Mouse (Mus musculus) cerebellum, adult 8-10 months (tissue): ENCODE data around the gene Gm45213.
"Not testable (repeated sequence)": the region's sequence is repeated elsewhere in the genome, so short reads cannot be mapped to it uniquely, and the experiment has no call there.

Source experiments
- DNase-seq: peaks from one replicate; pipeline ENCODE4 v3.0.0; 2022

Gene Gm45213

DNA sequence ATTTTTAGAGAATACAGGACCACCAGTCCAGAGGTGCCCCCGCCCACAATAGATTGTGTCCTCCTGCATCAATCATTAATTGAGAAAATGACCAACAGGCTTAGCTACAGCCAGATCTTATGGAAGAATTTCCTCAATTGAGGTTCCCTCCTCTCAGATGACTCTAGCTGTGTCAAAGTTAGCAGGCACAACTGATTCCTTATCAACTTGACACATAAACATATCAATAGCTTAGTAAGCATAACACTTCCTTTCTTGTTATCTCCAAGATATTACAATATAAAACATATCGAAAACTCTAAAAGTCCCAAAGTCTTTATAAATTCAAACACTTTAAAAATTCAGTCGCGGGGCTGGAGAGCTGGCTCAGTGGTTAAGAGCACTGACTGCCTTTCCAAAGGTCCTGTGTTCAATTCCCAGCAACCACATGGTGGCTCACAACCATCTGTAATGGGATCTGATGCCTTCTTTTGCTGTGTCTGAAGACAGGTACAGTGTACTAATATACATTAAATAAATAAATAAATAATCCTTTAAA lies 10.6 kb downstream of the Gm45213 start:
- no peak for DNase-seq

- DNase-seq: not testable (repeated sequence)
Observed at GRCm38 (mm10) chr7:66055356-66055755, 12.0 kb downstream of the Gm45213 start.

DNA sequence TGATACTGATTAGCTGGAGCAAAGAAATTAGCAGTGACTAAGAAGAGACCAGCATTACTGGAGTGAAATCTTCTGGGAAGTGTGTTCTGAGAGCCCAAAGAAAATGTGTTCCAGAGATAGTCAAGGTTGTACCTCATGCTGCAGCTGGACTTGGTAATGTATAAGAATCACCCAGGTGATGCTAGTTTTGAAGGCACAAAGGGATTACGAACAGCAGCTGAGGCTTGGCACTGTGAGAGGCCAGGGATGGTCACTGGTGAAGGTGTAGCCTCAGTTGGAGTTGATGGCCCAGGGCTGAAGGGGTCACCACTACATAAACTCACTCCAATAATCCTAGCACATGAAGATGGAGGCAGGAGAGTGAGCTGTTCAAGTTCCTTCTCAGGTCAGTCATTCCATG lies 15.3 kb downstream of the Gm45213 start, which contains the start of gene Snrpa1:
Gene Snrpa1 (plus strand): TSS at position 301 of the 400 bp plus-strand sequence.
- no peak for DNase-seq

DNA sequence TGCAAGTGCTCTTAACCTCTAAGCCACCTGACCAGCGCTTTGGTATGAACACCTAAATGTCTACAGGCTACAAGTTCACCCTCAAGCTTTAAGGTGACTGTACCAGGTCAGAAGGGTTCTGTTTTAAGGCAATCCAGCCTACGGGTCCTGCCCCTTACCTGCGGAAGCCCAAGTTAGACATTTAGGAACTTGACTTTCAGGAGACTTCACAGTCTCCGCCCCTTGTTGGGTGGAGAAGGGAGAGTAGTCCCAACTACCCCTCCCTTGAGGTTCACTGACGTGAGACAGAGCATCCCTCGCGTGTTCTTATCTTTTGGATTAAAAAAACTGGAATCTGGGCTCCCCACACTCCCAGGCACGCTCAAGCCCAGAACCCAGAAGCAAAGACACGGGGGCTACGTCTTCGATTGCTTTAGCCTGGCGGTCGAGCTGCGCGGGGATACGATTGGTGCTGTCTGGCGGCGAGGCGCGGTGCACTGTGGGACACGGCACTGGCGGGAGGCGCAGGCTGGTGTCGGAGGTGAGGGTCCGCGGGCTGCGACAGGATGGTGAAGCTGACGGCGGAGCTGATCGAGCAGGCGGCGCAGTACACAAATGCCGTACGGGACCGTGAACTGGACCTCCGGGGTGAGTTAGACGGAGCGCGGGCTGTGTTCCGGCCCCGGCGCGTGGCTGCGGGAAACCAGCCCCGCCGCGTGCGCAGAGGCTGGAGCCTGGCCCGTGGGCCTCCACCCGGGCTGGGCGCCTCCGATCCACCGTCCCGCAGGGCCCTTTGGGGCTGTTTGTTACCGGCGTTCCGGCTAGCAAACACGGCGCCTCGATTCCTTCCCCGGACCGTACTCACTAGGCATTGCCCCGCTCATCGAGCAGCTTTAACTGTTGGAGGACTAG lies 16.9 kb downstream of the Gm45213 start:
- peak; percentile 82 for DNase-seq

- no peak for DNase-seq
Observed at GRCm38 (mm10) chr7:66061057-66061456, 17.7 kb downstream of the Gm45213 start.

GRCm38 (mm10) chr7:66076411-66076810 lies 33.0 kb downstream of the Gm45213 start:
- no peak for DNase-seq

DNA sequence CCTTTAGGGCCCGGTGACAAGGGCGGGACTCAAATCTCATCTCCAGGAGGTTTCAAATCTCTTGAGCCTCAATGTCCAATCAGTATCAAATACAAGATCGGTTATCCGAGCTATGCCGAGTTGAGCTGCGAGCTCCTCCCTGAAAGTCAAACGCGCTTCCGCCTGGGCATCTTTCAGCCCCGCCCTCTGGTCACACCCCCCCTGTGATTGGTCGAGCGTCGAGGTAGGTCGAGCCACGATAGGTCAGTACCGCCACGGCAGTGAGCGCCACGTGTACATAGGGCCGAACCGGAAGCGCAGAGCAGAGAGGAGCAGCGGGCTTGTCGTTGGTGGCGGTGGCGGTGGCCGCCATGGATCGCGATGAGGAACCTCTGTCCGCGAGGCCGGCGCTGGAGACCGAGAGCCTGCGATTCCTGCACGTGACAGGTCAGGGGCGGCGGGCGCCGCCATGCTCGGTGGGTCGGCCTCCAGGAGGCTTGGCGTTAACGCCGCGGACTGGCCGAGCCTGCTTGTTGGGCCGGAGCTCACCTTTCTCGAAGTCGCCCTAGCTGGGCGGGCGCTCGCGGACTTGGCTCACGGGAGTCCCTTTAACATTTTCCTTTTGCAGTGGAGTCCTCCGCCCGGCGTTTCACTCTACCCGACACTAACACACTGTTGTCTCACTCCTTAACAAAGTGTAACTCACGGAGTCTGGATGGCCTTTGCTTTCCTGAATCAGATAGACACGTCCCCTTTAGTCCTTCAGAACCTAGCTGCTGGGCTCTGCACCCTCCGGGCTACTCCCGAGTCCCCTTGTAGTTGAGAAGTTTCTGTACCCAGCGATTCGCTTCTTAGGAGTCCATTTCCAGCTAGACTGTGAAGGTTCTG lies 36.2 kb downstream of the Gm45213 start, which contains the start of gene Selenos:
Gene Selenos (plus strand): TSS at position 286 of the 867 bp plus-strand sequence.
- DNase-seq: peak; percentile 90

DNA sequence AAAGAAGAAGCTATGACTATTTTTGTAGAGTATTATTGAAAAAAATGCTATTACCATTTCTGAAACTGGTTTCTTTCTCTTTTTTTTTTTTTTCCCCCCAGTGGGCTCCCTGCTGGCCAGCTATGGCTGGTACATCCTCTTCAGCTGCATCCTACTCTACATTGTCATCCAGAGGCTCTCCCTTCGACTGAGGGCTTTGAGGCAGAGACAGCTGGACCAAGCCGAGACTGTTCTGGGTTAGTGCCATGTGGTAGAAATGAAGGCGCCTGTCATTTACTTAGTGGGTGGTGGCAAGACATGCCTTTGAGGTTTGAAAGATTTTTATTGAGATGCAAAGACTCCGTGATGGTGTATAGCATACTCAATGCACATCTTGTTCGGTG lies 36.8 kb downstream of the Gm45213 start:
- DNase-seq: no peak

DNA sequence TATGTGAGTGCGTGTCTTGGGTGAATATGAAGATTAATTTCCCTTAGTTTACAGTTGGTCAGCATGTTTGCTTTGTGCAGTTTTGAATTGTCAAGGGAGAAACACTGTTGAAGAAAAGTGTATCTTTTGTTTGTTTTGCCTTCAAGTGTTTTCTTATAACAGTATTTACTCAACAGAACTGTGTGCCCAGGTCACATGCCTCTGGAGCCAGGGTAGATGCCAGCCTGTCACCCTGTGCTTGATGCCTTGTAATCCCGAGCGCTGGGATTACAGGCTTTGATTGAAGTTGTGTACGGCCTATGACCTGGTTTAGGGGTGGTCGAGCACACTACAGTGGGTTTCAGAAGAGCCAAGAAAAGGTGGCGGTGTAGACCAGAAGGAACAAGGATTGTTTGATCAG lies 40.4 kb downstream of the Gm45213 start:
- DNase-seq: no peak

- no peak for DNase-seq
Observed at GRCm38 (mm10) chr7:66084546-66084945, 41.1 kb downstream of the Gm45213 start.

DNA sequence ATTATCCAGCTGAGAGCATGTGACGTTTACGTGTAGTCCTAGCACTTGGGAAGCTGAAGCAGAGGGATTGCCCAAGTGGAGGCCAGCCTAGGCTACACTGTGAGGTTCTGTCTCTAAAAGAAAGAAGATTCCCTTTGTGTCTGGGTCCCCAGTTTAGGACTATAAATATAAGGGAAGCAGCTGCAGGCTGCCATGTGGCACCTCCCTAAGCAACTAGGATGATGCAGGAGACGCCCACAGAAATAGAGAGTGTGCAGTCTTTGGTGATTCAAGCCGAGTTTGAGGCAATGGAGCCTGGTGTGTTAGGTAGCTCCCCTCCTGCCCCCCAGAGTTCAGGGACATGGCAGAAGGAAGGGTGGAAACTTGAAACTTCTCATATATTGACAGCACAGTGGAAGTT lies 44.2 kb downstream of the Gm45213 start:
- DNase-seq: no peak

DNA sequence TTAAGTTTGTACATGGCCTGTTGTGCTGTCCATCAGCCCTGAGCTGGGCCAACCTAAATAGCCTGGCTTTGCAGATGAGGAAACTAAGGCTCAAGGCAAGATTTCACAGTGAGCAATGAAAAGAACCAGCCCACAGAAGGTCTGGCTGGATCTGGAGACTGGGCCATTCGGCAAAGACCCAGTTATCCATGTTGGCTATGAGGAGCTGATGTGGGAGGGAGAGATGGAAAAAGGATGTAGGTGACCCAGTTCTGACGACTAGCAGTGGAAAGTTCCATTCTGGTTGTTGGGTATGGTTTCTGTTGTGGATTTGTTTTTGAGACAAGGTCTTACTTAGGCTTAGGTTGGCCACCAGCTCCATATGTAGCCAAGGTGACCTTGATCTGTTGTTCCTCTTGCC lies 44.7 kb downstream of the Gm45213 start:
- DNase-seq: no peak

DNA sequence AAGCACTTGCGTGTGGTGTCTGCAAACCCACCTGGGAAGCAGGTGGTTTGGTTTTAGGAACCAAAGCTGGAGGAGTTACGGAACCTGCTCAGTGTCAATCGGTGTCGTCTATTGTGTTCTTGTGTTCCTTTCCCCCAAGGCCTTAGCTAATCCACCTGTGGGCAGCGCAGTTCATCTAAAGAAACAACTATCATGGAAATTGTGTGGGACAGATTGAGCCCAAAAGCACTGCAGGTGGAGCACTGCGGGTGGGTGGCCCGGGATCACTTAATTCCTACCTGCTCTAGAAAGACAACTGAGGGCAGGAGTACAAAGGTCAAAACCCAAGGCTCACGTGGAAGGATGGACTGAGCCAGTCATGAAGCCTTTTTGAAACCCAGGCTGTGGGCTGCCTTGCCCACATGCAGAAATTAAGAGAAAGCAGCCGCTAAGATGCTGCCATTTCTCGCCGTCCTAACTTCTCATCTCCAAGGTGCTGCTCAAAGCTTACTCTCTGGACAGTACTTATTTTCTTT lies 47.3 kb downstream of the Gm45213 start:
- no peak for DNase-seq

DNA sequence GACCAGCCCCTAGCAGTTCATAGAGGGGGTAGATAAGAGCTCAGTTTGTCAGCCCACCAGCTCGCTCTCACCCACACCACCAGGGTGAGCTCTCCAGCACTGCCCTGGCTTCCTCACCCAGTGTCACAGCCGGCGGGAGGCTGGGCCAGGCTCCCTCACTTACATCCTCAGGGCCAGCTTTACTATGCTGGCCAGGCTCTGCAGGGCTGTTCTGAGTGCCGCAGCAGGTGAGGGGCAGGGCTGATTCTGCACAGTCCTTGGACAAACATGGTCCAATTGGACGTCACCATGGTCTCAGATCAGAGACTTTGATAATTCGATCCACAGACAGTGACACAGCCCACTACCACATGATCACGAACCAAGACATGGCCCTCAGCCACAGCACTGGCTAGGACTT lies 48.2 kb downstream of the Gm45213 start:
- DNase-seq: no peak

DNA sequence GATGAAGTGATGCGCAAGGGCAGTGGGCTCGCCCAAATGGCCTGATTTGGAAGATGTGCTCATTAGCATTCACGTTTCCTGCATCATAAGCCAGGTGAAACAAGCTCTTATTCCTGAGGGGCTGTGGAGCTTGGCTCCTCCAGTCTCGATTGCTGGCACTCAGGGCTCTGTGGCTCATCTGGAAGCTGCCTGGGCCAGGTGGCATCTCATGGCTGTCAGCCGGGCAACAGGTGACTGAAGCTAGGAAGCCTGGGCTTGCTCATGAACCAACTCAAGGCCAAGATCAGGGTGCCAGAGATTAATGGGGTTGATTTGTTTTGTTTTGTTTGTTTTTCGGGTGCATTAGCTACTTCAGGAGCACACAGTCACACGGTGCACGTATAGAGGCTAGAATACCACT lies 49.3 kb downstream of the Gm45213 start:
- DNase-seq: no peak

GRCm38 (mm10) chr7:66094141-66094540 lies 50.7 kb downstream of the Gm45213 start:
- DNase-seq: no peak

- DNase-seq: no peak
Observed at GRCm38 (mm10) chr7:66098803-66099202, 55.4 kb downstream of the Gm45213 start.

- peak; percentile 41 for DNase-seq
Observed at GRCm38 (mm10) chr7:66101866-66102265, 58.5 kb downstream of the Gm45213 start.

GRCm38 (mm10) chr7:66104531-66104930 lies 61.1 kb downstream of the Gm45213 start:
- no peak for DNase-seq

DNA sequence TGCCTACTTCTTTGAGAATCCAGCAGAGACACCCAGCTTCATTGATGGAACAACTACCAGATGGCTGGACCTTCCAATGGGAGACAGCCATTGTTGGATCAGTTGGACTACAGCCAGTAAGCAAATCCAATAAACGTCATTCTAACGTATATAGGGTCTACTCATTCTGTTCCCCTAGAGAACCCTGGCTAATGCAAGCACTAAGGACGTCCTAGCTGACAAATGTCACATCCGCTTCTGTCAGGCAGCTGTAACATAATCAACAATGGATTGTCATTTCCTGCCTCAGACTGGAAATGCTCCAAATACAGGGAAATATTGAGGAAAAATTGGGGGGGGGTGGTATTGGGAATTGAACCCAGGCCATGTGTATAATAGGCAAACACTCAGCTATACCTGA lies 62.4 kb downstream of the Gm45213 start:
- no peak for DNase-seq

DNA sequence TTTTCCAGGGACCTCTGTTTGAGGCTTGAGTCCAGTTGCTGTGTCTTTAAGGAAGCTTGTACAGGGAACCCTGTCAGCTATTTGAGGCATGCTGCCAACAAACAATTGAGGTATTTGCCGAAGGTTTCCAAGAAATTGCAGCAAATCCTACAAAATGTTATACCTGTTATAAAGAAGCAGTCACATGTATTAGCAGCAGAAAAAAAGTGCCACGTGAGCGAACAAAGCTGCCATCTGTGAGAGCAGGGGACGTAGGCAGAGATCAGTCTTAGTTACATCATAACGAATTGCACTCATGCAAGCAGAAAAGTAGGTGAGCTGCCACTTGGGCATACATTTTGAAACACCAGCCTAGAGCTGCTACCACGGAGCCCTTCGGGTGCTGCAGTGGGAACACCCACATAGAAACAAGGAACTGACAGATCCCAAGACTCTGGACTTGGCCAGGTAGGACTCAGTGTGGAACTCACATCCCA lies 63.2 kb downstream of the Gm45213 start:
- no peak for DNase-seq

- no peak for DNase-seq
Observed at GRCm38 (mm10) chr7:66107206-66107605, 63.8 kb downstream of the Gm45213 start.

DNA sequence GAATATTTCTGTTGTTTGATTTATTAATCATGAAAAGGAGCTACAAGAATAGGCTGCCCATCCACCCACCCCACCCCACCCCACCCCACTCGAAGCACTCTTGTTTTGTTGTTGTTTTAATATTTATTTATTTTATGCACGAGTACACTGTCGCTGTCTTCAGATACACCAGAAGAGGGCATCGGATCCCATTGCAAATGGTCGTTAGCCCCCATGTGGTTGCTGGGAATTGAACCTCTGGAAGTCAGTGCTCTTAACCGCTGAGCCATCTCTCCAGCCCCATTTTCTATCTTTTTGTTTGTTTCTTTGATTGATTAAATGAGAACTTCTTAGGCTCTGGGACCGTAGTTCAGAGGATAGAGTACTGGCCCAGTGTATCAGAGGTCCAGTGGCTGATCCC lies 64.5 kb downstream of the Gm45213 start:
- no peak for DNase-seq
